Mouse (Mus musculus): ENCODE data around the gene Loxl4. TPM values are rescaled to one million over a fixed set of nuclear protein-coding genes. Genes with fewer than 3 reads are reported as not detected.

The Loxl4 gene
- polyA plus RNA-seq, 1 experiment: 0.08 TPM

- Histone ChIP-seq H3K4me3 (ENCODE audit: insufficient read depth, low read length) (no peak overlapping the region), H3K4me1 (ENCODE audit: control insufficient read depth, insufficient read depth, low read length) (no peaks in the 10 kb centered on the region), H3K27ac (ENCODE audit: insufficient read depth, low read length) (no peak overlapping the region)
- TF ChIP-seq CTCF (IDR thresholded peaks at IDR 0.05; ENCODE audit: extremely low read depth, insufficient read depth, low read length) (no peak), POLR2A (IDR thresholded peaks at IDR 0.05; ENCODE audit: extremely low read depth, insufficient read depth, low read length) (no peak)
These were observed 14.7 kb downstream of the Loxl4 start for GRCm38 (mm10) chr19:42597896-42598295.

- no peak for TF ChIP-seq POLR2A (IDR thresholded peaks at IDR 0.05; ENCODE audit: extremely low read depth, insufficient read depth, low read length)
- TF ChIP-seq CTCF (IDR thresholded peaks at IDR 0.05; ENCODE audit: extremely low read depth, insufficient read depth, low read length): no peak
- Histone ChIP-seq H3K27ac (ENCODE audit: insufficient read depth, low read length) (no peak overlapping the region), H3K4me1 (ENCODE audit: control insufficient read depth, insufficient read depth, low read length) (no peaks in the 10 kb centered on the region), H3K4me3 (ENCODE audit: insufficient read depth, low read length) (no peak overlapping the region)
These were observed 15.3 kb downstream of the Loxl4 start for GRCm38 (mm10) chr19:42597286-42597685.

DNA sequence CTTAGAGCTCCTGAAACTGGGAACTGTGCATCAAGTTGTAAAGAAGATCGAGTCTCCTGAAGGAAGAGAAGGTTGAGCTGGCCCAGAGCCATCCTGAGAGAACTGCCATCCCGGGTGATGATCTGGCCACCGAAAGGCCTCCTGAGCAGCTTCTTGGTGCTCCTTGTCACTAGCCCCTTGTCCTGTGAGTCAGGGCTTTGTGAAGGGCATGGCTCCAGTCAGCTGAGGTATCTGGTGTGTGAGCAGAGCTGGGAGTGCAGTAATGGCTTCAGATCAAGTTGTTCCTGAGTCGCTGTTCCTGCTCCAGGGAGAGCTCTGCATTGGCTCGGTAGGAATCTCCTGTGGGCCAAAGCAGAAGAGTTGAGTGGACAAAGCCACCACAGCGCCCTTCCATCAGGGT is 17.5 kb downstream of the Loxl4 start:
- Histone ChIP-seq H3K4me3 (ENCODE audit: insufficient read depth, low read length) (no peak overlapping the region), H3K4me1 (ENCODE audit: control insufficient read depth, insufficient read depth, low read length) (no peaks in the 10 kb centered on the region), H3K27ac (ENCODE audit: insufficient read depth, low read length) (no peak overlapping the region)
- no peak for TF ChIP-seq CTCF (IDR thresholded peaks at IDR 0.05; ENCODE audit: extremely low read depth, insufficient read depth, low read length)
- no peak for TF ChIP-seq POLR2A (IDR thresholded peaks at IDR 0.05; ENCODE audit: extremely low read depth, insufficient read depth, low read length)

DNA sequence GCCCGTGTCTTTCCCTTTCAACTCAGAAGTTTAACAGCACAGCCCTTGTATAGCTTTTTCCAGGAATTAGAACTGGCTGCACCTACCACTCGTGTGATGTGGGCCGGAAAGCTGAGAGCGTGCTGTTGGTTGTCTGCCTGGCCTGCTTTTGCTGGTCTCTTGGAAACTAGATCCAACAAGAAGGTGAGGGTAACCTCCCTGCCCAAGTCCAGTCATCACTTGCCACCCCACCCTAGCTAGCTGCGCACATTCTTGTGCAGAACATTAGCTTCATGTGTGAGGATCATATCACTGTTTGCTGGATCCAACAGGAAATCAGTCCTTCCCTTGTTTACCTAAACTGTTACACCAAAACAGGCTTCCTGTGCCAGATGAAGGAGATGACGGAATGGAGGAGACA is 19.2 kb downstream of the Loxl4 start:
- Histone ChIP-seq H3K27ac (ENCODE audit: insufficient read depth, low read length) (no peak overlapping the region), H3K4me3 (ENCODE audit: insufficient read depth, low read length) (no peak overlapping the region), H3K4me1 (ENCODE audit: control insufficient read depth, insufficient read depth, low read length) (no peaks in the 10 kb centered on the region)
- TF ChIP-seq POLR2A (IDR thresholded peaks at IDR 0.05; ENCODE audit: extremely low read depth, insufficient read depth, low read length) (no peak), CTCF (IDR thresholded peaks at IDR 0.05; ENCODE audit: extremely low read depth, insufficient read depth, low read length) (no peak)

- no peak for TF ChIP-seq CTCF (IDR thresholded peaks at IDR 0.05; ENCODE audit: extremely low read depth, insufficient read depth, low read length)
- no peak overlapping the region for H3K4me3 ChIP-seq (ENCODE audit: insufficient read depth, low read length)
- H3K27ac ChIP-seq (ENCODE audit: insufficient read depth, low read length): no peak overlapping the region
- H3K4me1 ChIP-seq (ENCODE audit: control insufficient read depth, insufficient read depth, low read length): 0 out of 2 replicates have a peak, but pooled peaks cover 1% of the 10 kb centered on the region
These were observed 21.1 kb downstream of the Loxl4 start for GRCm38 (mm10) chr19:42591534-42591933.

DNA sequence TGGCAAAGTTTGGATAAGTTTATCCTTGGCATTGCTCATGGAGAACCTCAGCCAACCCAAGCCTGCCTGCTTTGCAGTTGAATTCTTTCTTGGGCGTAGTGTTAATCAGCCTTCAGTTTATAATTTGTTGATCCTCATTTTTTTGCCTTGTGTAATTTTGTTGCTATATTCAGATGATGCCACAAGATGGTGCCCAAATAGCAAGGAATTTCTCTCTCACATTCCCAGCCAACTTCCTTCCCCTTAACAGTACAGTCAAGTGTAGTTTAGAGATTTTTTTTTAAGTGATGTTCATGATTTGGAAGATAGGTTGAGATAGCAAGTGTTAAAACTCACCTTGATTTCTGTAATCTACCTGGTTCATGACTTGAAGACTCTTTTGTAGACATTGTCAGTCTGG is 23.4 kb downstream of the Loxl4 start:
- Histone ChIP-seq H3K27ac (ENCODE audit: insufficient read depth, low read length) (no peak overlapping the region), H3K4me1 (ENCODE audit: control insufficient read depth, insufficient read depth, low read length) (0 out of 2 replicates have a peak, but pooled peaks cover 1% of the 10 kb centered on the region), H3K4me3 (ENCODE audit: insufficient read depth, low read length) (no peak overlapping the region)
- TF ChIP-seq CTCF (IDR thresholded peaks at IDR 0.05; ENCODE audit: extremely low read depth, insufficient read depth, low read length) (peak; percentile 25; the same call in 1 of the 2 replicates), POLR2A (IDR thresholded peaks at IDR 0.05; ENCODE audit: extremely low read depth, insufficient read depth, low read length) (no peak)

DNA sequence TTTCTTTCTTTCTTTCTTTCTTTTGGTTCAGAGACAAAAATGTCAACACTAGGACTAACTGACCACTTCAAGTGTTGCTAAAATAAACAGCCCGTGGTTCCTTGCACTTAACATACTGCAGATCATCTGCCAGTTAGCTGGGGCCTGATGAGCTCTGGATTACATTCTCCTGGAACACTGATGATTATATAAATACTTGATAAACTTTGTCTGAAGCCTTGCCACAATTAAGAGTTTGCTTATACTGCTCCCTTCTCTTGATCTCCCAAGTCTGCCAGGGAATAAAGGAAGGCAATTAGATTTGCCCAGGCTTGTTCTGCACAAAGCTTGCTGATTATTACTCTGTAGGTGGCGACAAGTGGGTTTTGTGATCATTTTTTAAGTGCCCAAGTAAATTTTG is 24.9 kb downstream of the Loxl4 start:
- 0 out of 2 replicates have a peak, but pooled peaks cover 1% of the 10 kb centered on the region for H3K4me1 ChIP-seq (ENCODE audit: control insufficient read depth, insufficient read depth, low read length)
- no peak for TF ChIP-seq POLR2A (IDR thresholded peaks at IDR 0.05; ENCODE audit: extremely low read depth, insufficient read depth, low read length)
- TF ChIP-seq CTCF (IDR thresholded peaks at IDR 0.05; ENCODE audit: extremely low read depth, insufficient read depth, low read length): no peak

GRCm38 (mm10) chr19:42584188-42584587 is 28.4 kb downstream of the Loxl4 start:
- TF ChIP-seq CTCF (IDR thresholded peaks at IDR 0.05; ENCODE audit: extremely low read depth, insufficient read depth, low read length) (no peak), POLR2A (IDR thresholded peaks at IDR 0.05; ENCODE audit: extremely low read depth, insufficient read depth, low read length) (no peak)
- Histone ChIP-seq H3K4me3 (ENCODE audit: insufficient read depth, low read length) (no peak overlapping the region), H3K4me1 (ENCODE audit: control insufficient read depth, insufficient read depth, low read length) (0 out of 2 replicates have a peak, but pooled peaks cover 1% of the 10 kb centered on the region), H3K27ac (ENCODE audit: insufficient read depth, low read length) (no peak overlapping the region)

More for the DNA sequence above, 24.9 kb downstream of the Loxl4 start:
- Histone ChIP-seq H3K27ac (ENCODE audit: insufficient read depth, low read length) (no peak overlapping the region), H3K4me3 (ENCODE audit: insufficient read depth, low read length) (no peak overlapping the region)

DNA sequence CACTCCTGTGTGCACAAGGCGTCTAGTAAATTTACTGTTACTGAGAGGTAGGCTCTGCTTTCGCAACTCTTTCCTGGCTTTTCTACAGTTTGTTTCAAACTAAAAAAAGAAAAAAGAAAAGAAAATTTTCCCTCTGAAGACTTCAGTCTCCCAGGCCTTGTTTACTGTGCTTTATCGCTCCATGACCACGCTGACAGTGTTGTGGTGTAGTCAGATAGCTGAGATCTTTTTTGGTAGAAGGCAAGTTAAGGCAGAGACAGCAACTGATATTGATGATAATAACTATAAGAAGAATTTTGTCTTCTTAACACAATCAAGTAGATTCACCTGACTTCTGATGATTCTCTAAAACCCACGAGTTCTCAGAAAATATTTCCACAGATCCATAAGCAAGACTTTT is 28.9 kb downstream of the Loxl4 start:
- H3K27ac ChIP-seq (ENCODE audit: insufficient read depth, low read length): no peak overlapping the region
- H3K4me1 ChIP-seq (ENCODE audit: control insufficient read depth, insufficient read depth, low read length): 0 out of 2 replicates have a peak, but pooled peaks cover 1% of the 10 kb centered on the region
- H3K4me3 ChIP-seq (ENCODE audit: insufficient read depth, low read length): no peak overlapping the region
- no peak for TF ChIP-seq POLR2A (IDR thresholded peaks at IDR 0.05; ENCODE audit: extremely low read depth, insufficient read depth, low read length)
- no peak for TF ChIP-seq CTCF (IDR thresholded peaks at IDR 0.05; ENCODE audit: extremely low read depth, insufficient read depth, low read length)

DNA sequence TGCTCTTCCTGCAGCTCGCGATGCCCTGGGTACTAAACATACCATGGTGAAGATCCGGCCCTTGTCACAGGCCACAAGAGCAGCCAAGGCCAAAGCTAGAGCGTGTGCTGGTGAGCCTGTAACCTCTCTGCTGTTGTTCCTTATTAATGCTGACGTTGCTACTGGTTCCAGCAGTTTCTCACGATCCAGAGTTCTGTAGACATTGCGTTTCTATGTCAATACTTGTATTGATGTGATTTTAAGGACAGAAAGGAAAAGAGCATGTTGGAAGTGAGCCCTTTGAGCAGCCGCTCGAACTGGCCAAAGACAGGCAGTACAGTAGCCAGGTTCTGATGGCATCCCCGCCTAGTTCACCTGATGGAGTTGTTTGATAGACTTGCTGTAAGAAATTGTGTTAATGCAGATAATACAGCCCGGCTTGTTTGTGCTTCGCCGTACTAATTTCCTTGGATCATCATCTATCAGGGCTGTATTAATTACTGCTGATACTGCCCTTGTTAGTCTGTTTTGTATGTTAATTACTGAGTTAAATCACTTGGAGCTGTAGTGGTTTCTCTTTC is 29.7 kb downstream of the Loxl4 start:
- Histone ChIP-seq H3K4me1 (ENCODE audit: control insufficient read depth, insufficient read depth, low read length) (0 out of 2 replicates have a peak, but pooled peaks cover 1% of the 10 kb centered on the region), H3K4me3 (ENCODE audit: insufficient read depth, low read length) (no peak overlapping the region), H3K27ac (ENCODE audit: insufficient read depth, low read length) (no peak overlapping the region)
- TF ChIP-seq CTCF (IDR thresholded peaks at IDR 0.05; ENCODE audit: extremely low read depth, insufficient read depth, low read length): no peak
- TF ChIP-seq POLR2A (IDR thresholded peaks at IDR 0.05; ENCODE audit: extremely low read depth, insufficient read depth, low read length): no peak
